Mouse (Mus musculus) heart, adult 2 months (tissue): Measurements from ENCODE around the gene Tmod1. TPM values are rescaled to one million over a fixed set of nuclear protein-coding genes. Genes with fewer than 3 reads are reported as not detected.

Source experiments
- DNase-seq, 2 experiments: peaks; one replicate each; pipeline ENCODE4 v3.0.0; 2021
- H3K27ac ChIP-seq: fragments of 200-600 bp; 2 replicates; pipeline ENCODE4 v1.8.1; 2022
- H3K27me3 ChIP-seq: fragments of 200-500 bp; 2 replicates; pipeline ENCODE4 v1.6.1; 2012; ENCODE audit warnings: mild to moderate bottlenecking, low read length, inconsistent platforms, mixed read lengths; ENCODE audit not compliant: control insufficient read depth, insufficient read depth
- H3K36me3 ChIP-seq: fragments of 200-500 bp; 2 replicates; pipeline ENCODE4 v1.6.1; 2012; ENCODE audit warnings: low read length, inconsistent platforms; ENCODE audit not compliant: control insufficient read depth, insufficient read depth
- H3K4me1 ChIP-seq: fragments of 200-500 bp; 2 replicates; pipeline ENCODE4 v1.6.1; 2011; ENCODE audit warnings: low read length; ENCODE audit not compliant: control insufficient read depth, insufficient read depth
- H3K4me3 ChIP-seq: fragments of 200-600 bp; 2 replicates; pipeline ENCODE4 v1.8.1; 2022
- H3K79me2 ChIP-seq: fragments of 200-500 bp; replicated peaks from 2 replicates; pipeline ENCODE4 v1.6.1; 2012; ENCODE audit warnings: mild to moderate bottlenecking, inconsistent platforms, low read length, moderate library complexity, mixed read lengths; ENCODE audit not compliant: control insufficient read depth, insufficient read depth
- H3K9ac ChIP-seq: fragments of 200-500 bp; 2 replicates; pipeline ENCODE4 v1.6.1; 2012; ENCODE audit warnings: low read depth, mild to moderate bottlenecking, control low read depth, inconsistent platforms, low read length, mixed read lengths
- CTCF ChIP-seq: fragments of 200-600 bp; IDR thresholded peaks from 2 replicates; pipeline ENCODE4 v1.8.1; 2022; ENCODE audit warnings: antibody characterized with exemption, mild to moderate bottlenecking, moderate library complexity
- EP300 ChIP-seq: fragments of 200-500 bp; IDR thresholded peaks from 2 replicates; pipeline ENCODE4 v1.6.1; 2011; ENCODE audit warnings: low read depth, low read length, control low read depth; ENCODE audit not compliant: insufficient read depth
- POLR2A ChIP-seq: fragments of 200-500 bp; IDR thresholded peaks from 2 replicates; pipeline ENCODE4 v1.6.1; 2011; ENCODE audit warnings: mild to moderate bottlenecking, low read depth, low read length, control low read depth; ENCODE audit not compliant: insufficient read depth
- WGBS: fragments of 180-500 bp; shearing (Covaris S2); methylation state at CpG from one replicate; pipeline ENCODE4 v1.1.7; 2018; 5-methylcytosine and 5-hydroxymethylcytosine counted together
- intact Hi-C: fragments of 180-260 bp; cut with DNase I; formaldehyde crosslinking; loops from one replicate; pipeline ENCODE4 v1.15.1; 2025
- polyA plus RNA-seq: library from polyadenylated mRNA; depleted of rRNA; stranded (reverse); fragments of >200 nt; gene quantifications from 2 replicates; pipeline ENCODE4 v1.2.3, GENCODE M21; 2012
- total RNA-seq, 2 experiments: library from RNA; stranded (reverse); gene quantifications; 2 replicates each; pipeline ENCODE4 v1.2.3; 2021

The Tmod1 gene
- total and polyA plus RNA-seq, 3 experiments: 142 to 264 (median 250) TPM

DNA sequence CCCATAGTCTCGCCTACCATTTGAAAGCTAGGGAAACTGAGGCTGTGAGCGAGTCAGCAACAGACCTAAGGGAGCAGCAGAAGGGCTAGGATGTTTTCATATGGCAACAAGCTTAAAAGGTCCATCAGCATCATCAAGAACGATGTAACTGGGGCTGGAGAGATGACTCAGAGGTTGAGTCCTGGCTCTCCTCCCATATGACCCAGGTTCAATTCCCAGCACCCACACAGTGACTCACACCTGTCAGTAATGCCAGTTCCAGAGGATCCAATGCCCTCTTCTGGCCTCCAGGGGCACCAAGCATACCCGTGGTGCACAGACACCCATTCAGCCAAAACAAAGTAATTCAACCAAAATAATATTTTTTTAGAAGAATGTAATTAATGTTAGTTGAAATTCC lies 41.5 kb downstream of the Tmod1 start:
- TF ChIP-seq CTCF (no peak), EP300 (no peak), POLR2A (no peak)
- no peak overlapping the region for H3K27ac ChIP-seq
- 80% methylated on average over 4 of the region's 4 CpGs for whole genome bisulfite sequencing
- no peak overlapping the region for H3K4me3 ChIP-seq
- DNase-seq: no peak
- no peaks in the 10 kb centered on the region for H3K79me2 ChIP-seq
- no peaks in the 10 kb centered on the region for H3K27me3 ChIP-seq
- peaks cover 5% of the 10 kb centered on the region; the same call in 1 of the 2 replicates for H3K36me3 ChIP-seq
- H3K9ac ChIP-seq: no peak overlapping the region
- intact Hi-C loops: no loop called here
- peaks cover 12% of the 10 kb centered on the region for H3K4me1 ChIP-seq

DNA sequence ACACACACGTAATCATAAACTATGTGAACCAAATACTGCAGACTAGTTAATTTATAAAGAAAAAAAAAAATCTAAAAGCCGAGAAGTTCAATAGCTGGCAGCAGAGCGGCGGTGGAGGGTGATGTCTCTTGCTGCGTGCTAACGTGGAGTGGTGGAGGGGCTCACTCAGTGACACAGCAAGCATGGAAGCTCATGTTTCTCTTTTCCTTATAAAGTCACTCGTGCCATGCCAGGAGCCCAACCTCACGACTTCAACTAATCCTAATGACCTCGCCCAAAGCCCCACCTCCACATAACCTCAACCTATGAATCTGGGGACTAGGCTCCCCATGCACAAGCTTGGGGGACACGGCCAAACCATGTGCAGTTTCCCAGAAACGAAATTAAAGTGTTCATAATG lies 43.8 kb downstream of the Tmod1 start:
- H3K27ac ChIP-seq: no peak overlapping the region
- H3K27me3 ChIP-seq: no peaks in the 10 kb centered on the region
- no peaks in the 10 kb centered on the region for H3K79me2 ChIP-seq
- no peak overlapping the region for H3K4me3 ChIP-seq
- H3K9ac ChIP-seq: no peak overlapping the region
- WGBS: 77% methylated on average over 11 of the region's 11 CpGs
- peaks cover 10% of the 10 kb centered on the region; the same call in 1 of the 2 replicates for H3K36me3 ChIP-seq
- intact Hi-C loops: no loop called here
- peaks cover 22% of the 10 kb centered on the region for H3K4me1 ChIP-seq
- TF ChIP-seq EP300: no peak
- no peak for TF ChIP-seq POLR2A
- no peak for TF ChIP-seq CTCF
- no peak for DNase-seq

DNA sequence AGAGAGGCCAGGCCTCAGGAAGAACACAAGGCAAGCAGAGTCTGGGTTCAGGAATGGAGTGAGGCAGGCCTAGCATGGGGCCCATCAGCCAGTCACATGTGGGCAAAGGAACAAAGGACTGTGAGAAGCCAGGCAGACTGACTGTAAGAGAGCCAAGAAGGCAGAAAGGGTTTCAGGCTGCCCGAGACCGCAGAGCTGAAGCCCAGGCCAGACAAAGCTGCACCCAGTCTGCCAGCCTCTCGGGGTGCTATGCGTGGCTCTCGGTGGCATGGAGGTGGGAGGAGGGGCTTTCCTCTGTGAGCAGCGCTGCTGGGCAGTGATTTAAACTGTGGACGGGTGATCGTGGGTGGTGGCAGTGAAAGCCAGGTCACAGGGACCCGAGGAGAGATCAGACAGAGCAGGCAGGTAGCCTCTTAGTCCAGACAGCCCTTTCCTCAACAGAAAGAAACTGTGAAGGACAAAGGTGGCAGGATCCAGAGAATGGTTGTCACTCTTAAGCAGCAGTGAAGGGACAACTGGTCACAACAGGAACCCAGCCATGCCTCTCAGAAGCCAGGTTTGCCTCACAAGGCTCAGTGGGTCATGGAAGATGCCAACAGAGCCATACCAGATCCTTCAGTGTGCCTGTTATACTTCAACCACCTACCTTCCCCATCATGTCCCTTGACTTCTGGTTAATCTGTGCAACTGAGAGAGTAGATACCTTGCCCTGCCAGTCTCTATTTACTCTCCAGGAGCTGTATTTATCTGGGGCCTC lies 45.9 kb downstream of the Tmod1 start:
- Histone ChIP-seq H3K27ac (peak overlapping the region; percentile 45), H3K4me1 (peaks cover 26% of the 10 kb centered on the region), H3K9ac (no peak overlapping the region), H3K36me3 (peaks cover 13% of the 10 kb centered on the region; the same call in 1 of the 2 replicates), H3K79me2 (no peaks in the 10 kb centered on the region), H3K4me3 (no peak overlapping the region), H3K27me3 (no peaks in the 10 kb centered on the region)
- no peak for DNase-seq
- TF ChIP-seq EP300 (no peak), CTCF (no peak), POLR2A (no peak)
- WGBS: 51% methylated on average over 9 of the region's 9 CpGs
- intact Hi-C loops: no loop called here

DNA sequence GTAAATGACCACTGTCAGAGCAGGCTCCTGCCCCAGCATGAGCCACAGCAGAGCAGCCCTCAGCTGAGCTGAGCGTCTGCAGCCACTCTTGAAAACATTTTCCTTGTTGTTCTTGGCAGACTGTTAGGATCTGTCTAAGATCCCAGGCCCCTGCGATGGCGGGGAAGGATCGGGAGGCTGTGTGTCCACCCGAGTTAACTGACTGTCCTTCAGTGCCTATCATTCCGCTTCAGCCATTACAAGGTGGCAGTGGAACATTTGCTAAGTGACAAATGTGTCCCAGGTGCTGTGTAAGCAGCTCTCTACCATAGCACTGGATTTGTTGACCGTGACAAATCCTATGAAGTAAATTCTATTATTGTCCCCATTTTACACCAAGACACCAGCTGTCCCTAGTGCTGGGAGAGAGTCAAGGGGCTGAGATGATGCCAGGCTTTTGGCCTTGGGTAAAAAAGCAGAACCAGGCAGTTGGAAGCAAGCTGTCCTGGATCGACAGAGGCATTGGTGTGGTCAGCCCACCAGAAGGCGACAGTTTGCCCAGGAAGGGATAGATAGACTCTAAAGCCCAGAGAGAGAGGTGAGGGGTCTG lies 46.6 kb downstream of the Tmod1 start:
- peaks cover 13% of the 10 kb centered on the region; the same call in 1 of the 2 replicates for H3K36me3 ChIP-seq
- DNase-seq: peak; percentile 26 to 36
- intact Hi-C loops: no loop called here

DNA sequence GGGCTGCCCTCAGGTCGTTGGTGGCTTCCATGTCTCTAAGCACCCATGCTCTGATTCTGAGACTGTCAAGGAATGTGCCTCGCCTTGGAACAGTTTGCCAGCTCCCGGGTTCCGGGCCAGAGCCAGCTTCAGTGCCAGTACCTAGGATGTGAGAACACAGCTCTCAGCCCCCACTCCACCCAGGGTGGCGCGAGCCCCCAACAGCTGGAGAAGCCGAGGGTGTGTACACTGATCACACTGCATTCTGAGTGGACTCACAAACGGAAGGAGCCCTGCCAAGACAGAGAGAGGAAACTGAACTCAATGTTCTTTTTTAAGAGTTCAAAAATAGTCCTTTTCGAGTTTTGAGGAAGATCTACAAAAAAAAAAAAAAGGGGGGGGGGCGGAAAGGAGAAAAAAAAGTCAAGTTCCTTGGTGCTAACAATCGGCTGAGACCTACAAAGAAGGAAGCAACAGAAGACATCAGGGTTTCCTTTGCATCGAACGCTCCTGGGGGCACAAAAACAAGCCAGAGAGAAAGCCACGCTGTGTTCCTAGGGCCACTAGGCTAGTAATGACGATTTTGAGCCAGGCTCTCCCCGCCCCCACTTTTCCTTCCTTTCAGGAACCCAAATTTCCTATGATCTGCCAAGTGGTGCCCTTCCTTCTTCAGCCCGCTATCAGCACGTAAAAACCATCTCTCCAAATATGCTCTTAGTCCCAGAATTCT lies 48.1 kb downstream of the Tmod1 start:
- TF ChIP-seq EP300 (0 out of 2 replicates have a peak, but pooled peaks have one; percentile 31), CTCF (no peak), POLR2A (no peak)
- H3K36me3 ChIP-seq: peaks cover 11% of the 10 kb centered on the region; the same call in 1 of the 2 replicates
- peak; percentile 46 to 58 for DNase-seq
- H3K27me3 ChIP-seq: no peaks in the 10 kb centered on the region
- intact Hi-C loops: loop anchor here (2.0 kb wide), 1 partner anchor 48 kb away; the partner anchor contains the start of gene Tmod1
- peak overlapping the region; percentile 62 for H3K27ac ChIP-seq
- no peak overlapping the region for H3K9ac ChIP-seq
- H3K79me2 ChIP-seq: no peaks in the 10 kb centered on the region
- no peak overlapping the region for H3K4me3 ChIP-seq
- H3K4me1 ChIP-seq: peaks cover 25% of the 10 kb centered on the region
- WGBS: 28% methylated on average over 18 of the region's 18 CpGs

More for the DNA sequence above, 46.6 kb downstream of the Tmod1 start:
- no peak for TF ChIP-seq EP300
- no peak for TF ChIP-seq CTCF
- peak overlapping the region; percentile 45 for H3K27ac ChIP-seq
- H3K9ac ChIP-seq: no peak overlapping the region
- H3K79me2 ChIP-seq: no peaks in the 10 kb centered on the region
- H3K4me1 ChIP-seq: peaks cover 26% of the 10 kb centered on the region
- WGBS: 47% methylated on average over 9 of the region's 9 CpGs
- no peaks in the 10 kb centered on the region for H3K27me3 ChIP-seq
- H3K4me3 ChIP-seq: no peak overlapping the region

DNA sequence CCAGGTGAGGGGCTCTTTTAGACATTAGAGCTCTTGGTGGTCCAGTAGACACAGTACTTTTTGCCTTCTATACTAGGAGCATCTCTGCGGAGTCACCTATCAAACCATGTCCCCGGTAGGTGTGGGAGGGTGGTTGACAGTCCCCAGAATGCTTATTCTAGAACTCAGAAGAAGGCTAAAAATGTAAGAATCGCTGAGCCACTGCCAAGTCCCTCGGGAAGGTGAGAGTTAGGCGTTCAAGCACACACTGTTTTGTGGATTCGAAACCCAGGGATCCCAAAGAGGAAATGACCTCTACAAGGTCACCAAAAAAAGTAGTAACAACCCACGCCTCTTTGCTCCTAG lies 48.7 kb downstream of the Tmod1 start:
- DNase-seq: peak; percentile 23 to 38
- no peak for TF ChIP-seq POLR2A
- TF ChIP-seq EP300: no peak
- no peak for TF ChIP-seq CTCF
- WGBS: 15% methylated on average over 7 of the region's 7 CpGs
- no peak overlapping the region for H3K4me3 ChIP-seq
- peaks cover 25% of the 10 kb centered on the region for H3K4me1 ChIP-seq
- intact Hi-C loops: loop anchor here (2.0 kb wide), 1 partner anchor 49 kb away; the partner anchor contains the start of gene Tmod1
- no peak overlapping the region for H3K9ac ChIP-seq
- H3K79me2 ChIP-seq: no peaks in the 10 kb centered on the region
- H3K27me3 ChIP-seq: no peaks in the 10 kb centered on the region
- peaks cover 11% of the 10 kb centered on the region; the same call in 1 of the 2 replicates for H3K36me3 ChIP-seq
- peak overlapping the region; percentile 62 for H3K27ac ChIP-seq
